Comparison of ENCODE assay signal across 27 mouse cellular contexts in genomic region chr9:16389141-16389540, GRCm38 (mm10).
DNase-seq lines count a peak whose midpoint lies in the region; ATAC-seq and TF ChIP-seq lines count a peak whose summit lies in the region.
"Had no signal": no experiment of that assay in that cellular context is flagged by ENCODE, and none has a peak within 500 bp of the region (broad histone marks: within the 10 kb centered on the region; RNA-seq: fewer than 3 reads in every experiment).

No protein-coding gene starts in this region.

- H3K9me3 ChIP-seq in hindbrain, embryonic 10.5 days = no peaks in the 10 kb centered on the region
- H3K9me3 ChIP-seq in hindbrain, embryonic 16.5 days (ENCODE audit: control insufficient read depth, low read length) = no peaks in the 10 kb centered on the region
- no peaks in the 10 kb centered on the region for H3K9me3 ChIP-seq in neural tube, embryonic 15.5 days (replicated peaks)
- H3K9me3 ChIP-seq: embryonic facial prominence, embryonic 10.5 days; embryonic facial prominence, embryonic 15.5 days; forebrain, embryonic 12.5 days; hindbrain, embryonic 15.5 days; limb, embryonic 15.5 days; liver, embryonic 13.5 days had no signal

- no peak overlapping the region for H3K27ac ChIP-seq in hindbrain, embryonic 10.5 days
- no peak overlapping the region for H3K27ac ChIP-seq in hindbrain, embryonic 16.5 days (ENCODE audit: low read depth, low read length)
- no peak overlapping the region for H3K27ac ChIP-seq in neural tube, embryonic 15.5 days (replicated peaks)
- H3K27ac ChIP-seq in heart, adult 2 months = no peak overlapping the region
- H3K27ac ChIP-seq: embryonic facial prominence, embryonic 10.5 days; embryonic facial prominence, embryonic 15.5 days; forebrain, embryonic 12.5 days; hindbrain, embryonic 15.5 days; limb, embryonic 15.5 days; liver, embryonic 13.5 days had no signal

- no peak for TF ChIP-seq EP300 in heart, adult 2 months (IDR thresholded peaks at IDR 0.05; ENCODE audit: insufficient read depth, low read depth, low read length)

- no peak overlapping the region for H3K9ac ChIP-seq in hindbrain, embryonic 16.5 days (ENCODE audit: low read depth, low read length)
- H3K9ac ChIP-seq in neural tube, embryonic 15.5 days (replicated peaks) = no peak overlapping the region
- no peak overlapping the region for H3K9ac ChIP-seq in heart, adult 2 months (ENCODE audit: low read depth, low read length)
- H3K9ac ChIP-seq: embryonic facial prominence, embryonic 15.5 days; forebrain, embryonic 12.5 days; forebrain, postnatal 0 days; hindbrain, embryonic 15.5 days; limb, embryonic 15.5 days; liver, embryonic 13.5 days had no signal

- peaks cover 21% of the 10 kb centered on the region for H3K4me1 ChIP-seq in hindbrain, embryonic 10.5 days (replicated peaks)
- no peaks in the 10 kb centered on the region for H3K4me1 ChIP-seq in hindbrain, embryonic 16.5 days (ENCODE audit: control insufficient read depth, insufficient read depth, low read depth, low read length)
- peaks cover 9% of the 10 kb centered on the region; the same call in 1 of the 2 replicates for H3K4me1 ChIP-seq in neural tube, embryonic 15.5 days
- H3K4me1 ChIP-seq in heart, adult 2 months (ENCODE audit: control insufficient read depth, insufficient read depth, low read length) = no peaks in the 10 kb centered on the region
- H3K4me1 ChIP-seq: embryonic facial prominence, embryonic 10.5 days; embryonic facial prominence, embryonic 15.5 days; forebrain, embryonic 12.5 days; hindbrain, embryonic 15.5 days; limb, embryonic 15.5 days; liver, embryonic 13.5 days had no signal

- WGBS in hindbrain, embryonic 10.5 days = 33% methylated on average over 4 of the region's 4 CpGs
- 37% methylated on average over 4 of the region's 4 CpGs for WGBS in hindbrain, embryonic 16.5 days
- 10% methylated on average over 4 of the region's 4 CpGs for WGBS in neural tube, embryonic 15.5 days
- WGBS in heart, adult 2 months = 74% methylated on average over 4 of the region's 4 CpGs

- ATAC-seq in hindbrain, embryonic 16.5 days = no peak
- ATAC-seq in neural tube, embryonic 15.5 days (ENCODE audit: low FRiP score) = no peak
- ATAC-seq in megakaryocyte progenitor cell, adult 5-6 weeks (replicated peaks; ENCODE audit: poor library complexity) = no peak
- ATAC-seq: forebrain, postnatal 0 days; lung, postnatal 0 days had no signal

- peak; percentile 42 for DNase-seq in hindbrain, embryonic 10.5 days (ENCODE audit: low spot score)
- DNase-seq in neural tube, embryonic 10.5 days (ENCODE audit: extremely low spot score, low spot score) = peak; percentile 52
- peak; percentile 16 for DNase-seq in embryo, embryonic 11.5 days (ENCODE audit: low read depth, low spot score)
- DNase-seq in heart, adult 2 months = no peak
- DNase-seq: cerebellum, adult 8-10 months; cerebellum, postnatal 25 days; forebrain, postnatal 0 days; gastrocnemius, postnatal 14 days; heart, adult 11 months; heart, postnatal 36 days; kidney, adult 18-20 months; kidney, postnatal 36 days; liver, embryonic 13.5 days; lung, adult 18-20 months; lung, postnatal 4 days; spleen, adult 18-20 months; thymus, postnatal 14 days had no signal

- no peak overlapping the region for H3K4me2 ChIP-seq in hindbrain, embryonic 16.5 days (ENCODE audit: low read length)
- no peak overlapping the region for H3K4me2 ChIP-seq in neural tube, embryonic 15.5 days
- H3K4me2 ChIP-seq: embryonic facial prominence, embryonic 15.5 days; forebrain, embryonic 12.5 days; heart, embryonic 11.5 days; hindbrain, embryonic 15.5 days; limb, embryonic 15.5 days; liver, embryonic 13.5 days had no signal

- no peak overlapping the region for H3K4me3 ChIP-seq in hindbrain, embryonic 10.5 days
- H3K4me3 ChIP-seq in hindbrain, embryonic 16.5 days (ENCODE audit: low read length) = no peak overlapping the region
- no peak overlapping the region for H3K4me3 ChIP-seq in neural tube, embryonic 15.5 days (replicated peaks)
- H3K4me3 ChIP-seq in heart, adult 2 months = no peak overlapping the region
- H3K4me3 ChIP-seq: embryonic facial prominence, embryonic 10.5 days; embryonic facial prominence, embryonic 15.5 days; forebrain, embryonic 12.5 days; hindbrain, embryonic 15.5 days; limb, embryonic 15.5 days; liver, embryonic 13.5 days had no signal

- intact Hi-C loops in heart, adult 2 months (cut with DNase I) = no loop called here

- TF ChIP-seq POLR2A in heart, adult 2 months (IDR thresholded peaks at IDR 0.05; ENCODE audit: insufficient read depth, low read depth, low read length) = no peak

- no peak for TF ChIP-seq CTCF in heart, adult 2 months (IDR thresholded peaks at IDR 0.05)

- H3K36me3 ChIP-seq in hindbrain, embryonic 10.5 days = no peaks in the 10 kb centered on the region
- no peaks in the 10 kb centered on the region for H3K36me3 ChIP-seq in hindbrain, embryonic 16.5 days (ENCODE audit: control insufficient read depth, insufficient read depth, low read length)
- no peaks in the 10 kb centered on the region for H3K36me3 ChIP-seq in neural tube, embryonic 15.5 days
- H3K36me3 ChIP-seq in heart, adult 2 months (ENCODE audit: control insufficient read depth, insufficient read depth, low read length) = no peaks in the 10 kb centered on the region
- H3K36me3 ChIP-seq: embryonic facial prominence, embryonic 10.5 days; embryonic facial prominence, embryonic 15.5 days; forebrain, embryonic 12.5 days; hindbrain, embryonic 15.5 days; limb, embryonic 15.5 days; liver, embryonic 13.5 days had no signal

- H3K27me3 ChIP-seq in hindbrain, embryonic 10.5 days (ENCODE audit: insufficient read depth, poor library complexity, severe bottlenecking) = no peaks in the 10 kb centered on the region
- no peaks in the 10 kb centered on the region for H3K27me3 ChIP-seq in hindbrain, embryonic 16.5 days (replicated peaks; ENCODE audit: control insufficient read depth, insufficient read depth, low read length)
- no peaks in the 10 kb centered on the region for H3K27me3 ChIP-seq in neural tube, embryonic 15.5 days (replicated peaks)
- H3K27me3 ChIP-seq in heart, adult 2 months (ENCODE audit: control insufficient read depth, insufficient read depth, low read length) = no peaks in the 10 kb centered on the region
- H3K27me3 ChIP-seq: embryonic facial prominence, embryonic 15.5 days; forebrain, embryonic 12.5 days; hindbrain, embryonic 15.5 days; limb, embryonic 15.5 days; liver, embryonic 13.5 days had no signal

- no peaks in the 10 kb centered on the region for H3K79me2 ChIP-seq in heart, adult 2 months (replicated peaks; ENCODE audit: control insufficient read depth, insufficient read depth, low read length)

Comparison
In these comparisons a context has a peak if more than half of its experiments do, and no peak if none do; other contexts are left out.
1. DNase-seq: peak in hindbrain, embryonic 10.5 days (single experiment), neural tube, embryonic 10.5 days (single experiment) and embryo, embryonic 11.5 days (single experiment); none in heart, adult 2 months (0 of 2).